Mouse (Mus musculus): ENCODE results near the gene Angel1.

Angel1 gene

DNA sequence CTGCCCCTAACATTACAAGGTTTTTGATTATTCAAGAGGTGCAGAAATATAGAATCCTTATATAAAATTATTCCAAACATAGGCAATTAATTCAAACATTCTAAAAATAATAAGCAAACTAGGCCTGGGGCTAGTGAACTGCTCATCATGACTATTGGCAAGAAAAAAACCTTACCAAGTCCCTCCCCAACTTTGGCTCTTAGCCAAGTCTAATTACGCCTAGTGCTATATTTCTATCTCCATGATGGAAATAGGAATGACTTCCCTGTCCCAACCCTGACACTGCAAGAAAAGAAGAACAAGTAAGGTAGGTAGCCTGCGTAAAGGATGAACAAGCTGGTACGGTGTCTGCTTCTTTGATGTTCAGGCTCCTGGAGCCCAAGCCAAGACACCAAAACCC lies 23.6 kb downstream of the Angel1 start:
- no peak for DNase-seq (ENCODE audit: low spot score in 2 of 2)

DNA sequence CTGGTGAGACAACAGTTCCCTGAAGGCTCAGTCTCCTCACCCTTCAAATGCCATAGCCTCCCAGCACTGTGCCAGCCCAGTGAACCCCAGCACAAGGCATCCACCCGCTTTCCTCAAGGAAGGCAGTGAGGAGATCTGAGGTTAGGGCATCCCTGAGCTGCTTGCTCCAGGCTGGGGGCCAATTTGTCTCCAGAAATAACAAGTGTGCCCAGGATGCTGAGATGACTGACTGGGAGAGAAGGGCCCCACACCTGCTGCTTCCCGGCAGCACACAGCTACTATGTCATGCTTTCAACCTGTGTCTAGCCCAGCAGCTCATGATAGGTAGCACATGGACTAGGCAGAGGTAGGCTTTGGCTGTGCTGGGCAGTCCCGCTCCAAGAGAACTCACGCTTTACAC lies 24.8 kb downstream of the Angel1 start:
- no peak for DNase-seq (ENCODE audit: low spot score in 2 of 2)

DNA sequence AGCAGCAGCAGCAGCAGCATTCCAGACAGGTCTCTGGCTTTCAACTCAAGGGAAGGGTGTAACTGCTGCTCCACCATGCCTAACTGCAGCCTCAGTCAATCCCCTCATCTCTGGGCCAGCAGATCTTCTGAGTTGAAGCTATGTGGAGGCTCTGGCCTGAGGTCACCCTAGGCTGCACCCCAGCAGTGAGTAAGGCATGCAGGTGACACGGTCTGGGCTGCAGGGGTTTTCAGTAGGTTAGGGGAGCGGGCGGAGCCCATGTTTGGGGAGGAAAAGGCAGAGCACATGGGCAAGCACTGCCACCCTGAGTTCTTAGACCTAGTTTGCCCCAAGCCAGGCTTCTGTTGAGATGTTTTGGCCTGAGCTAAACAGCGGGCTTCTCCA lies 25.3 kb downstream of the Angel1 start:
- DNase-seq (ENCODE audit: low spot score in 2 of 2) = no peak

DNA sequence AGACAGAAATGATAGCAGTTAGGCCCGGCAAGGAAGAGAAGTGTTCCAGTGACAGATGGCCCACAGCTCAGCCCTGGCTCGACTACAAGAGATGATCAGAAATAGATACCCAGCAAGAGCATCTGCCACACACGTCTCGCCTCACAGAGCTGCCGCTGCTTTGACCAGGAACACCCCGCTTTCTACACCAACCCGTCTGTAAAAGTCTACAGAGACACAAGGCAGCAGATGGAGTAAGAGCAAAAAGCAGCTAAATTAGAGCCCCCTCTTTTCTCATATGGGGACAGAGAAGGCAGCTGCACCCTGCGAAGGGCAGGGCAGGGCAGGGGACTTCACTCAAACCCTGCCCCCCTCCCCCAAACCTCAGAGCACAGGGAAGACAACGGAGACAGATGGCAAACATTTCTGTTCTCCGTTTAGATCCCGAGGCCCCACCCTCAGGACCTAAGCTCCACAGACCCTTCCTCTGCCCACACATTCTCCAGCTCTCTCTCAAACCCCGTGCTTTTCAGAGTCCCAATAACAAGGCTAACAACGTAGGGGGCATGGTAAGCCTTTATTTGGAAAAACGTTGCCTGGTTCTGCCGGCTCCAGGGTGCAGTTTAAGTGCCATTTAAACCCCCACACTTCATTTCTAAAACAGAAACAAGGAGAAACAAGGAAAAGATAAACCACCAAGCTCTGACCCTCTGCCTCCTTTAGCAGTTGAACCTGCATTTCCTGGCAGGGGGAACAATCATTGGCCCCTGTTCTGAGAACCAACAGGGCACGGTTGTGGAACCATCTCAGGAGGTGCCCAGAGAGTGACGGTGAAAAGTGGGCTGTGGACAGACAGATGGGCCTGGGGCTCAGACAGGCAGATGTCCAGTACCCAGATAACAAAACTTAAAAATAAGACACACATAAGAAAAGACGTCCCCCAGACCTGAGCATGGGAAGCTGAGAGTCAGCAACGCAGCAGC lies 26.0 kb downstream of the Angel1 start:
- no peak for DNase-seq (ENCODE audit: low spot score in 2 of 2)

GRCm38 (mm10) chr12:86698537-86698936 lies 27.7 kb downstream of the Angel1 start:
- DNase-seq (ENCODE audit: low spot score in 2 of 2) = no peak

- DNase-seq (ENCODE audit: low spot score in 2 of 2) = no peak
These were observed 28.3 kb downstream of the Angel1 start for GRCm38 (mm10) chr12:86697996-86698395.

DNA sequence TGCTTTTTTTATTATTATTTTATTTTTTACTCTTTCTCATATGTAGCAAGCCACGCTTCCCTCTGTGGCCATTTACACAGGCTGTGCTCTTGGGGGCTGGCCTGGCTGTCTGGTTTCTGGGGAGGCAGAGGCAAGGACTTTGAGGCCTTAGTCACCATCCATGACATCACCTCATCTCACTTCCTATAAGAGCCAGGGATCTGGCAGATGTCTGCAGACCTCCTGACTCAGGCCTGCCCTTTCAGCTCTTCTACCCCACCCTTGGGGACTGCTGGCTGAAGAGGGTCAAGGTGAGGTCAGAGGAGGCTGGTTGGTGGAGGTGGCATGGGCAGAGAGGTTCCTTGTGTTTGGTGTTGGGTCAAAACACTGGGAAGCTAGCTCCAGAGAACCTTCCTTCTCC lies 31.8 kb downstream of the Angel1 start:
- no peak for DNase-seq (ENCODE audit: low spot score in 2 of 2)

GRCm38 (mm10) chr12:86693389-86693788 lies 32.9 kb downstream of the Angel1 start:
- no peak for DNase-seq (ENCODE audit: low spot score in 2 of 2)

- no peak for DNase-seq (ENCODE audit: low spot score in 2 of 2)
These were observed 33.5 kb downstream of the Angel1 start for GRCm38 (mm10) chr12:86692471-86693356.

- no peak for DNase-seq (ENCODE audit: low spot score in 2 of 2)
These were observed 35.4 kb downstream of the Angel1 start for GRCm38 (mm10) chr12:86690700-86691485.

DNA sequence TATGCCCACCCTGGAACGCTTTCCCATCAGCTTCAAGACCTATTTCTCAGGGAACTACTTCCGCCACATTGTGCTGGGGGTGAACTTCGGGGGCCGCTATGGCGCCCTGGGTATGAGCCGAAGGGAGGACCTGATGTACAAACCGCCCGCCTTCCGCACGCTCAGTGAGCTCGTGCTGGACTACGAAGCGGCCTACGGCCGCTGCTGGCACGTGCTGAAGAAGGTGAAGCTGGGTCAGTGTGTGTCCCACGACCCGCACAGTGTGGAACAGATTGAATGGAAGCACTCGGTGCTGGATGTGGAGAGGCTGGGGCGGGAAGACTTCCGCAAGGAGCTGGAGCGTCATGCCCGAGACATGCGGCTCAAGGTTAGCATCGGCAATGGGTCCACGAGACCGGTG lies 37.3 kb downstream of the Angel1 start:
- DNase-seq (ENCODE audit: low spot score in 2 of 2) = no peak

DNA sequence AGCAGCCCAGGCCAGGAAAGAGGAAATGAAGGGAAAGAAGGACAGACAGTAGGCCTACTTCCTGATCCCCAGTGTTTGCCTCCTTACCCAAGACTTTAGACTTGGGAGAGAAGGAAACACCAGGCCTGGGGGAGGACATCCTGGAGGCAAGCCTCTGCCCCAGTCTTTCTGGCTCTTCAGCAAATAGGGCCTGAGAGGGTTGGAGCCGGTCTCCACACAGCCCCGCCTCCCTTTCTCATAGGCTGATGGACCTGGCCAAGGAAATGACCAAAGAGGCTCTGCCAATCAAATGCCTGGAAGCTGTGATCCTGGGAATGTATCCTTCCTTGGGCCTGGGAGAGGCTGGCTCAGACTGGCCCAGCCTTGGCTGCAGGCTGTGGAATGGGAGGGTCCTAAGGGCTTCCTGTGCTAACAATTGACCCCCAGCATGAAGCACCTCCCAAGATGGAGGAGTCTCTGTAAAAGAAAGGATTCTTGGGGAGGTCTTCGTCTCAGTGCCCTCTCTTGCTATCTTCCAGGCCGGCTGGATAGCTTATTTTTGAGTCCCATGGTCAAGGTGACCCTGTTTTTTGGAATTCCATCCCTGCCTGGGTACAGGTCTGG lies 38.2 kb downstream of the Angel1 start:
- no peak for DNase-seq (ENCODE audit: low spot score in 2 of 2)

- DNase-seq (ENCODE audit: low spot score in 2 of 2) = no peak
These were observed 38.8 kb downstream of the Angel1 start for GRCm38 (mm10) chr12:86687445-86687955.

GRCm38 (mm10) chr12:86686551-86687330 lies 39.5 kb downstream of the Angel1 start:
- DNase-seq (ENCODE audit: low spot score in 2 of 2) = no peak

- DNase-seq (ENCODE audit: low spot score in 2 of 2) = no peak
These were observed 41.0 kb downstream of the Angel1 start for GRCm38 (mm10) chr12:86685275-86685674.

GRCm38 (mm10) chr12:86683698-86684097 lies 42.6 kb downstream of the Angel1 start:
- no peak for DNase-seq (ENCODE audit: low spot score in 2 of 2)

DNA sequence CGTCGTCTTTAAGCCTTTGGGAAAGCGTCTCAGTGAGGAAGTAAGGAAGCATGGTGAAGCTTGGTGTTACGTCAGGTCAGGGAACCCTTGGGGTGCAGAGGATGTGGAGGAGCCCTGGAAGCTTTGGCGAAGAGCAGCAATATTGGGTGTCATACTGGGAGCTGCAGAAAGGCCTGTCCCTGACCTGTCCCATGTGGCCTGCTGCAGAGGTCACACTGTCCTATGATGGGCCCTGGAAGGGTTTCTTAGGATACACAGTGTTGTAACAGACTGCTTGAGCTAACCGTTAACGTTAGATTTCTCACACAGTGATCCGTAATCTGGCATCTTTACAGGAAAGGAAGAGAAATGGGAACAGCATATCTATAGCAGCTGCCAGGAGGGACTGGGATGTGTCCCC lies 44.1 kb downstream of the Angel1 start:
- DNase-seq (ENCODE audit: low spot score in 2 of 2) = no peak

DNA sequence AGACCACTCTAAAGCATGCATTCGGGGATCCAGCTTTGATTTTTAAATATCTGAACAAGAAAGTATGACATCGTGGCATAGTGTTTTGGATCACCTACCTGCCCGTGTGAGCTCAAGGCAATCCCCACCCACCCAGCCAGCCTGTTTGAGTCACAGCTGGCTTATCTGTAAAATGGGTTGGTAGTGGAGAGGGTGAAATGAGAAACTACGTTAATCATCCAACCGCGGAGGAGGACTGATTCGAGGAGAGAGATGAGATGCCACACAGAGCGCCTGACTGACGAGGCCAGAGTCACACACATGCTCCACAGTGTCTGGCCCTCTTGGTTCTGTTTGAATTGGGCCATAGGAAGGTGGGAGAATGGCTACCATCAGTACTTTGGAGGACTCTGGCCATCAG lies 44.6 kb downstream of the Angel1 start:
- DNase-seq (ENCODE audit: low spot score in 2 of 2) = no peak

- DNase-seq (ENCODE audit: low spot score in 2 of 2) = no peak
These were observed 45.6 kb downstream of the Angel1 start for GRCm38 (mm10) chr12:86680591-86681193.

DNA sequence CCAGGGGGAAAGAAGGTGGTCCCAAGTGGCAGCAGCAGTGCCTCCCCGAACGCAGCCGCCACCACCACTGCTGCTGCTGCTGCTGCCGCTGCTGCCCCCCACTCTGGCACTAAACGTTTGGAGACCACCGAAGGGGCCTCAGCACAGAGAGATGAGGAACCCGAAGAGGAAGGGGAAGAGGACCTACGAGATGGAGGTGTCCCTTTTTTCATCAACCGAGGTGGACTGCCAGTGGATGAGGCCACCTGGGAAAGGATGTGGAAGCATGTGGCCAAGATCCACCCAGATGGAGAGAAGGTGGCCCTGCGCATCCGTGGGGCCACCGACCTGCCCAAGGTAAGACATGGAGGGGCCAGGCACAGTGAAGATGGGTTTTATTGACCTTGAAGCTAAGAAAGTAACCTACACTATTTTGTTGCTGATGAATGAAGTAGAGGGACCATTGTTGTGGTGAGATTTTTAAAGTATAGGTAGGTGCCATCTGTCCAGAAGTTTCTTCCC lies 46.2 kb downstream of the Angel1 start:
- DNase-seq (ENCODE audit: low spot score in 2 of 2) = no peak
